Mouse (Mus musculus) midbrain, embryonic 13.5 days (tissue): ENCODE data around the gene Ripk3. TPM values are rescaled to one million over a fixed set of nuclear protein-coding genes. Genes with fewer than 3 reads are reported as not detected.

Source experiments
- ATAC-seq: fragments of 200-750 bp; cut with Nextera tagmentation; 2 replicates; pipeline ENCODE4 v1.8.0; 2017; ENCODE audit warnings: mild to moderate bottlenecking, moderate TSS enrichment, moderate library complexity
- H3K27ac ChIP-seq: fragments of 300-500 bp; sonication (generic); 2 replicates; pipeline ENCODE4 v1.5.1; 2015; ENCODE audit warnings: inconsistent platforms, mild to moderate bottlenecking, moderate library complexity
- H3K27me3 ChIP-seq: fragments of 300-500 bp; sonication (generic); 2 replicates; pipeline ENCODE4 v1.6.1; 2015; ENCODE audit warnings: mild to moderate bottlenecking, inconsistent platforms
- H3K36me3 ChIP-seq: fragments of 300-500 bp; sonication (generic); 2 replicates; pipeline ENCODE4 v1.6.1; 2015; ENCODE audit warnings: mild to moderate bottlenecking, inconsistent platforms
- H3K4me1 ChIP-seq: fragments of 300-500 bp; sonication (generic); replicated peaks from 2 replicates; pipeline ENCODE4 v1.6.1; 2015; ENCODE audit warnings: inconsistent platforms
- H3K4me2 ChIP-seq: fragments of 300-500 bp; sonication (generic); replicated peaks from 2 replicates; pipeline ENCODE4 v1.6.1; 2015; ENCODE audit warnings: moderate library complexity, mild to moderate bottlenecking, inconsistent platforms
- H3K4me3 ChIP-seq: fragments of 300-500 bp; sonication (generic); replicated peaks from 2 replicates; pipeline ENCODE4 v1.5.1; 2015; ENCODE audit warnings: mild to moderate bottlenecking, inconsistent platforms
- H3K9ac ChIP-seq: fragments of 300-500 bp; sonication (generic); replicated peaks from 2 replicates; pipeline ENCODE4 v1.6.1; 2015; ENCODE audit warnings: mild to moderate bottlenecking, inconsistent platforms
- H3K9me3 ChIP-seq: fragments of 300-500 bp; sonication (generic); 2 replicates; pipeline ENCODE4 v1.6.1; 2016; ENCODE audit warnings: mild to moderate bottlenecking, inconsistent platforms
- WGBS: fragments of 180-500 bp; shearing (Covaris S2); methylation state at CpG from one replicate; pipeline ENCODE4 v1.1.7; 2015; 5-methylcytosine and 5-hydroxymethylcytosine counted together
- polyA plus RNA-seq: library from polyadenylated mRNA; unstranded; fragments of >200 nt; fragmentation: Nextera tagmentation; extraction: Ambion mirVana; gene quantifications from 2 replicates; pipeline ENCODE4 v1.2.1, GENCODE M21; 2015

The Ripk3 gene
- polyA plus RNA-seq, 1 experiment from 2014 or later, result 2.3 TPM

GRCm38 (mm10) chr14:55745861-55746237, 42.8 kb downstream of the Ripk3 start:
- Histone ChIP-seq H3K9ac (peak overlapping the region; percentile 76), H3K27me3 (no peaks in the 10 kb centered on the region), H3K27ac (no peak overlapping the region), H3K4me1 (peaks cover 36% of the 10 kb centered on the region), H3K4me2 (peak overlapping the region; percentile 95), H3K36me3 (peaks cover 23% of the 10 kb centered on the region), H3K9me3 (no peaks in the 10 kb centered on the region), H3K4me3 (peak overlapping the region; percentile 73)
- ATAC-seq, result no peak
- WGBS, result under 1% methylated on average over 31 of the region's 31 CpGs

DNA sequence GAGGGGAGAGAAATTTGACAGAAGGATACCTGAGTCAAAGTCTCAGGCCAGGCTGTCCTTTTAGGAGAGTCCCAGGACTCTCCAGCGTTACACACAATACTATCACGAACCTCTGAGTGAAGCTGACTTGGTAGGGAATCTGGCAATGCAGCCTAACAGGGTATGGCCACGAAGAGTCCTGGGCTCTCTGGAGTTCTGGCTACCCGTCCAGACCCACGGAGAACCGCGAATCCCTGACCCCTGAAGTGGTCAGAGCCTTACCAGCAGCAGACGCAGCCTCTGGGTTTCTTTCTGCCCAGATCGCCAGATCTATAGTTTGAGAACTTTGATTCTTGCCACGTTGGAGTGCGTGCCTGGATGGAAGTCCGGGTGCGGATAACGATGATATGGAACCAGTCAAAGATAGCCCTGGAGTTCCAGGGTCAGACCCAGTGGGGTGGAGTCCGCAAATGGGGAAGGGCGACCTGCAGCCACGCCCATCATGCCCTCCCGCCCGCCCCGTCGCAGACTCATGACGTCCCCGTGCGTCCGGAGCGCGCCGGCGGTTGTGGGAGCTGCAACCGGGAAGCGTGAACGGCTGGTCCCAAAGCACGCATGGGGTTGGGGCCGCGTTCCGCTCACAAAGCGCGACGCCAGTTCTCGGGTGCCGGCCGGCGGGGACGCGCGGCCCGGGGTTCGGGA, 43.3 kb downstream of the Ripk3 start, which contains the start of the genes Dhrs1 and Nop9:
Dhrs1 (minus strand) TSS at position 511 of the 681 bp plus-strand sequence.
Nop9 (plus strand) TSS at position 514 of the 681 bp plus-strand sequence.
- Histone ChIP-seq H3K27ac (no peak within 1 kb of the TSS), H3K4me3 (peak within 1 kb of the TSS; percentile 73)
- WGBS, result 3% methylated on average over 42 of the region's 48 CpGs

GRCm38 (mm10) chr14:55743711-55744110, 45.0 kb downstream of the Ripk3 start:
- H3K4me1 ChIP-seq, result peaks cover 36% of the 10 kb centered on the region
- H3K27ac ChIP-seq, result no peak overlapping the region
- H3K4me3 ChIP-seq, result no peak overlapping the region
- H3K4me2 ChIP-seq, result peak overlapping the region; percentile 24
- WGBS, result 26% methylated on average over 10 of the region's 10 CpGs
- no peak overlapping the region; the same call in 1 of the 2 replicates for H3K9ac ChIP-seq
- ATAC-seq, result peak; percentile 74
- H3K9me3 ChIP-seq, result no peaks in the 10 kb centered on the region
- peaks cover 27% of the 10 kb centered on the region for H3K36me3 ChIP-seq
- no peaks in the 10 kb centered on the region for H3K27me3 ChIP-seq

More for the DNA sequence above, 43.3 kb downstream of the Ripk3 start, which contains the start of the genes Dhrs1 and Nop9:
- Histone ChIP-seq H3K4me2 (peak within 1 kb of the TSS; percentile 95), H3K9me3 (no peaks in the 10 kb centered on the region), H3K36me3 (peaks cover 23% of the 10 kb centered on the region), H3K4me1 (peaks cover 36% of the 10 kb centered on the region), H3K27me3 (no peaks in the 10 kb centered on the region), H3K9ac (peak within 1 kb of the TSS; percentile 76)
- ATAC-seq, result peak; percentile 80

DNA sequence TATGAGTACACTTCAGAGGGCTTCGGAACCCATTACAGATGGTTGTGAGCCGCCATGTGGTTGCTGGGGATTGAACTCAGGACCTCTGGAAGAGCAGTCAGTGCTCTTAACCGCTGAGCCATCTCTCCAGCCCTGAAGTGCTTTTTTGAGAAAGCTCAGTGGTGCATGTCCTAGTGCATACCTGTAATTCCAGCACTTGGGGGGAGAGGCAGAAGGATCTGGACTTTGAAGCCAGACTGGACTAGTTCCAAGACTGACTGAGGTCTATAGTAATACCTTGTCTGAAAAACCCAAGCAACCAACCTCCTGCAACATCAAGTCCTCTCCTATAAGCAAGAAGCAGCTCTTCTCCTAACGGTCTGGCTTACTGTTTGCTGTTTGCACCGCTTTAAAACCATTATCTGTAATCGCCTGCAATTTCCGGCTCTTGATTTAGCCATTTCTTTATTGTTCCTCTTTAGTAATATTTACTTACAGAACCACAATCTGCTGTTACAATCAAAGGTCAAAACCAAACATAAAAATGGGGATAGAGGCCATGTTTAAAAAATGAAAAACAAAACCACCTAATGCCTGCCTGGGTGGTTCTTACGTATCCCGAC, 51.5 kb downstream of the Ripk3 start:
- Histone ChIP-seq H3K36me3 (peaks cover 30% of the 10 kb centered on the region), H3K9me3 (no peaks in the 10 kb centered on the region)

DNA sequence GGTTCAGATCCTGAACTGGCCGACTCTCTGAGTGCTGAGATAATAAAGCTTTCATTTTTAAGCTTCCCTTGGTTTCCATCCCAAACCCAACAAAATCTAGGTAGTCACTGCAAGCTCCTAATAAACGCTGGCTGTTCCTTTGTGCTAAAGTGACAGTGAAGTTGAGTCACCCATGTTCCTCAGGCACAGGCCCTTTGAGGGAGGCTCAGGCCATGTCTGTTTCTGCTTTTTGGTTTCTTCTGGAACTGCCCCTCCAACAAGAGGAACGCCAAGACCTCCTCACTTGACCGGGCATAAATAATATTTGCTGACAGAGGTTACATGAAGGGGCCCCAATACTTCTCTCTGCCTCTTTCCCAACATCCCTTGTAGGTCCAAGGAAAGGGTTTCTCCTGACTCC, 52.9 kb downstream of the Ripk3 start:
- H3K27me3 ChIP-seq, result 0 out of 2 replicates have a peak, but pooled peaks cover 3% of the 10 kb centered on the region
- no peaks in the 10 kb centered on the region for H3K4me1 ChIP-seq
- no peak overlapping the region for H3K4me2 ChIP-seq
- H3K4me3 ChIP-seq, result no peak overlapping the region
- peaks cover 26% of the 10 kb centered on the region for H3K36me3 ChIP-seq
- no peaks in the 10 kb centered on the region for H3K9me3 ChIP-seq
- ATAC-seq, result no peak
- no peak overlapping the region for H3K9ac ChIP-seq
- WGBS, result 83% methylated on average over 4 of the region's 4 CpGs
- H3K27ac ChIP-seq, result no peak overlapping the region

More for the DNA sequence above, 51.5 kb downstream of the Ripk3 start:
- WGBS, result 88% methylated on average over 9 of the region's 9 CpGs
- no peak for ATAC-seq
- Histone ChIP-seq H3K4me2 (no peak overlapping the region), H3K4me3 (no peak overlapping the region), H3K4me1 (no peaks in the 10 kb centered on the region), H3K9ac (no peak overlapping the region), H3K27ac (no peak overlapping the region), H3K27me3 (no peaks in the 10 kb centered on the region)

DNA sequence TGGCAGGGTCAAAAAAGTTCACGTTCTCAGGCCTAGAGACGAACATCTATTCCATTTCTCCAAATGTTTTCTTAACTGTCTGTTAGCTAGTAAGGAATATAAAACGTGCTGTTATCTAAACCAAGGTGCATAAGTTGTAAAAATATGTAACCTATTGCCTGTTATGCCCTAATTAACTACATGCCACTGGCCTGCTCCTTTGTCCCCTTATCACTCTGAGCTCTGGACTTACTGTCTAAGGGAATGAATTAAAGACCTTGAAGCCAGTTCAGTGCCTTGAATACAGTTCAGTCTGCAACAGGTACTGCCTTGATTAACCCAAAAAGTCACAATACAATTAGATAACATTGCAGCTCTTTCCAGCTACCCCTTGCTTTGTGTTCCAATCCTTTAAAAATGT, 53.3 kb downstream of the Ripk3 start:
- H3K36me3 ChIP-seq, result peaks cover 22% of the 10 kb centered on the region
- no peaks in the 10 kb centered on the region for H3K4me1 ChIP-seq
- H3K27me3 ChIP-seq, result 0 out of 2 replicates have a peak, but pooled peaks cover 3% of the 10 kb centered on the region
- no peak overlapping the region for H3K9ac ChIP-seq
- 76% methylated on average over 3 of the region's 3 CpGs for WGBS
- no peak overlapping the region for H3K4me2 ChIP-seq
- H3K4me3 ChIP-seq, result no peak overlapping the region
- H3K27ac ChIP-seq, result no peak overlapping the region
- ATAC-seq, result no peak
- H3K9me3 ChIP-seq, result no peaks in the 10 kb centered on the region

Other genes starting within 250 kb of the Ripk3 start
- gene Pck2, start 248.6 kb downstream of the Ripk3 start, polyA plus RNA-seq, result 16.6 and 19.5 TPM in 2 replicates
- 126 and 134 TPM in 2 replicates for gene Dcaf11, start 228.9 kb downstream of the Ripk3 start, polyA plus RNA-seq
- 0.43 and 0.92 TPM in 2 replicates for gene A730061H03Rik, start 228.5 kb downstream of the Ripk3 start, polyA plus RNA-seq
- gene Fitm1, start 213.2 kb downstream of the Ripk3 start, polyA plus RNA-seq, result not detected in 2 replicates
- 176 TPM in 2 replicates for gene Psme1, start 210.7 kb downstream of the Ripk3 start, polyA plus RNA-seq
- 9.7 and 12.1 TPM in 2 replicates for gene Emc9, start 203.6 kb downstream of the Ripk3 start, polyA plus RNA-seq
- gene Psme2, start 197.8 kb downstream of the Ripk3 start, polyA plus RNA-seq, result 198 and 217 TPM in 2 replicates
- gene Rnf31, start 197.2 kb downstream of the Ripk3 start, polyA plus RNA-seq, result 22.0 and 24.1 TPM in 2 replicates
- gene Irf9, start 185.3 kb downstream of the Ripk3 start, polyA plus RNA-seq, result 7.8 and 8.7 TPM in 2 replicates
- 6.6 and 7.3 TPM in 2 replicates for gene Rec8, start 170.8 kb downstream of the Ripk3 start, polyA plus RNA-seq
- 75.1 and 82.2 TPM in 2 replicates for gene Ipo4, start 152.9 kb downstream of the Ripk3 start, polyA plus RNA-seq
- gene Gm49378, start 151.0 kb downstream of the Ripk3 start, polyA plus RNA-seq, result 1.6 and 2.1 TPM in 2 replicates
- 59.7 and 59.8 TPM in 2 replicates for gene Tm9sf1, start 145.1 kb downstream of the Ripk3 start, polyA plus RNA-seq
- 0.38 and 0.59 TPM in 2 replicates for gene Tssk4, start 138.7 kb downstream of the Ripk3 start, polyA plus RNA-seq
- gene Mdp1, start 128.4 kb downstream of the Ripk3 start, polyA plus RNA-seq, result 69.7 and 75.0 TPM in 2 replicates
- gene Gmpr2, start 116.9 kb downstream of the Ripk3 start, polyA plus RNA-seq, result 49.5 and 53.3 TPM in 2 replicates
- 605 and 607 TPM in 2 replicates for gene Nedd8, start 116.7 kb downstream of the Ripk3 start, polyA plus RNA-seq
- 36.9 and 38.5 TPM in 2 replicates for gene Tinf2, start 107.0 kb downstream of the Ripk3 start, polyA plus RNA-seq
- gene Tgm1, start 74.9 kb downstream of the Ripk3 start, polyA plus RNA-seq, result 0.32 and 0.46 TPM in 2 replicates
- gene Rabggta, start 66.6 kb downstream of the Ripk3 start, polyA plus RNA-seq, result 45.0 and 48.8 TPM in 2 replicates
- 66.3 and 68.8 TPM in 2 replicates for gene Dhrs1, start 43.2 kb downstream of the Ripk3 start, polyA plus RNA-seq
- gene Nop9, start 43.2 kb downstream of the Ripk3 start, polyA plus RNA-seq, result 33.8 and 36.2 TPM in 2 replicates
- 0.19 TPM in 1 of 2 replicates, not detected in the other for gene Cideb, start 30.4 kb downstream of the Ripk3 start, polyA plus RNA-seq
- 0.22 and 0.28 TPM in 2 replicates for gene Ltb4r2, start 27.4 kb downstream of the Ripk3 start, polyA plus RNA-seq
- gene Ltb4r1, start 22.9 kb downstream of the Ripk3 start, polyA plus RNA-seq, result 0.26 TPM in 1 of 2 replicates, not detected in the other
- gene Adcy4, start 4.8 kb downstream of the Ripk3 start, polyA plus RNA-seq, result 4.1 and 4.2 TPM in 2 replicates
- 7.9 and 8.8 TPM in 2 replicates for gene Nfatc4, start 34.3 kb upstream of the Ripk3 start, polyA plus RNA-seq
- 13.4 and 13.5 TPM in 2 replicates for gene Nynrin, start 65.1 kb upstream of the Ripk3 start, polyA plus RNA-seq
- gene Cbln3, start 95.5 kb upstream of the Ripk3 start, polyA plus RNA-seq, result 0.23 and 0.26 TPM in 2 replicates
- 10.1 and 11.1 TPM in 2 replicates for gene Khnyn, start 96.1 kb upstream of the Ripk3 start, polyA plus RNA-seq
- 89.4 and 92.5 TPM in 2 replicates for gene Sdr39u1, start 111.4 kb upstream of the Ripk3 start, polyA plus RNA-seq
- gene Cma1, start 155.8 kb upstream of the Ripk3 start, polyA plus RNA-seq, result not detected in 2 replicates
- not detected in 2 replicates for gene Cma2, start 162.1 kb upstream of the Ripk3 start, polyA plus RNA-seq
- not detected in 2 replicates for gene Mcpt1, start 229.1 kb upstream of the Ripk3 start, polyA plus RNA-seq
- not detected in 2 replicates for gene Mcpt9, start 241.6 kb upstream of the Ripk3 start, polyA plus RNA-seq